Mouse (Mus musculus) limb, embryonic 14.5 days (tissue): Measurements from ENCODE around the gene Col1a1. TPM values are rescaled to one million over a fixed set of nuclear protein-coding genes. Genes with fewer than 3 reads are reported as not detected.

ENCODE experiments used
- ATAC-seq: fragments of 200-750 bp; cut with Nextera tagmentation; 2 replicates; pipeline ENCODE4 v1.8.0; 2017; ENCODE audit warnings: low read depth, moderate number of reproducible peaks, moderate TSS enrichment; ENCODE audit not compliant: low FRiP score
- DNase-seq: peaks from one replicate; pipeline ENCODE4 v3.0.0-alpha.2; 2015; ENCODE audit warnings: low spot score
- H3K27ac ChIP-seq: fragments of 300-500 bp; sonication (generic); replicated peaks from 2 replicates; pipeline ENCODE4 v1.5.1; 2014; ENCODE audit warnings: low read depth, mild to moderate bottlenecking, low read length, moderate library complexity, mixed read lengths
- H3K27me3 ChIP-seq: fragments of 300-500 bp; sonication (generic); 2 replicates; pipeline ENCODE4 v1.6.1; 2014; ENCODE audit warnings: low read length, mixed read lengths; ENCODE audit not compliant: control insufficient read depth, insufficient read depth
- H3K36me3 ChIP-seq: fragments of 300-500 bp; sonication (generic); 2 replicates; pipeline ENCODE4 v1.6.1; 2014; ENCODE audit warnings: mild to moderate bottlenecking, low read length, moderate library complexity, mixed read lengths; ENCODE audit not compliant: control insufficient read depth, insufficient read depth
- H3K4me1 ChIP-seq: fragments of 300-500 bp; sonication (generic); 2 replicates; pipeline ENCODE4 v1.6.1; 2014; ENCODE audit warnings: antibody characterized with exemption, low read length, mixed read lengths; ENCODE audit not compliant: control insufficient read depth, insufficient read depth
- H3K4me2 ChIP-seq: fragments of 300-500 bp; sonication (generic); replicated peaks from 2 replicates; pipeline ENCODE4 v1.6.1; 2014; ENCODE audit warnings: low read depth, mild to moderate bottlenecking, low read length, moderate library complexity; ENCODE audit not compliant: severe bottlenecking
- H3K4me3 ChIP-seq: fragments of 300-500 bp; sonication (generic); replicated peaks from 2 replicates; pipeline ENCODE4 v1.5.1; 2014; ENCODE audit warnings: low read length
- H3K9ac ChIP-seq: fragments of 300-500 bp; sonication (generic); 2 replicates; pipeline ENCODE4 v1.6.1; 2014; ENCODE audit warnings: mild to moderate bottlenecking, low read depth, low read length, moderate library complexity; ENCODE audit not compliant: severe bottlenecking
- H3K9me3 ChIP-seq: fragments of 300-500 bp; sonication (generic); 2 replicates; pipeline ENCODE4 v1.6.1; 2016; ENCODE audit warnings: low read length; ENCODE audit not compliant: control insufficient read depth
- POLR2A ChIP-seq: fragments of 200-500 bp; IDR thresholded peaks from 2 replicates; pipeline ENCODE4 v1.8.0; 2012; ENCODE audit warnings: inconsistent platforms, mild to moderate bottlenecking, moderate library complexity, borderline replicate concordance; ENCODE audit not compliant: insufficient read depth, insufficient read length; ENCODE audit errors: extremely low read depth
- WGBS: fragments of 180-500 bp; shearing (Covaris S2); extraction: QIAGEN DNeasy Blood & Tissue Kit; methylation state at CpG from one replicate; pipeline ENCODE4 v1.1.7; 2014; 5-methylcytosine and 5-hydroxymethylcytosine counted together
- polyA plus RNA-seq, 2 experiments: library from polyadenylated mRNA; depleted of rRNA in 1 of 2; stranded (reverse) in 1 of 2; unstranded in 1 of 2; fragments of >200 nt; fragmentation: Nextera tagmentation in 1 of 2; extraction: Ambion mirVana in 1 of 2; gene quantifications; 2 replicates each; pipeline versions ENCODE4 v1.2.1 to v1.2.3; 2012 to 2014

The Col1a1 gene
- polyA plus RNA-seq, 2 experiments: 1,421 to 2,873 TPM

- no peak overlapping the region for H3K4me3 ChIP-seq
- 45% methylated on average over 6 of the region's 6 CpGs for WGBS
- no peaks in the 10 kb centered on the region for H3K36me3 ChIP-seq
- peak; percentile 17 for DNase-seq
- H3K4me1 ChIP-seq: peaks cover 34% of the 10 kb centered on the region
- peak overlapping the region; percentile 67 for H3K27ac ChIP-seq
- no peak overlapping the region for H3K9ac ChIP-seq
- 0 out of 2 replicates have a peak overlapping the region, but pooled peaks have one; percentile 6 for H3K4me2 ChIP-seq
- peak; percentile 42; the same call in 1 of the 2 replicates for ATAC-seq
- no peak for TF ChIP-seq POLR2A
- H3K27me3 ChIP-seq: no peaks in the 10 kb centered on the region
- no peaks in the 10 kb centered on the region for H3K9me3 ChIP-seq
These were observed 18.3 kb upstream of the Col1a1 start for GRCm38 (mm10) chr11:94917717-94918116.

DNA sequence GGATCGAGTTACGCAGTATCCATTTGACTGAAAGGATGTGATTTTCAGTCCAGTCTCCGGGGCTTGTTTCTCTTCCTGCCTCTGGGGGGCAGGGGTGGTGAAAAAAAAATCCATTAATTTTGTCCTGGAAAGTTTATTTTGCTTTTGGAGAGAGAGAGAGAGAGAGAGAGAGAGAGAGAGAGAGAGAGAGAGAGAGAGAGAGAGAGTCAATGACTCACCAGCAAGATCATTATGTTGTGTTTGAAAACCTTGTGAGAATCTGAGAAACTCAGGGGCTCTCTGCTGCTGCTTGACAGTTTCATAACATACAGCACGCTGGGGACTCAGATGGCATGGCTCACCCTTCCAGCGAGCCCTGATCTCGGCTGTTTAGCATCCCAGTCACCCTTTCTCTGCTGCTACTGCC lies 15.0 kb upstream of the Col1a1 start:
- ATAC-seq: no peak
- no peak for DNase-seq
- no peak overlapping the region for H3K27ac ChIP-seq

GRCm38 (mm10) chr11:94924977-94925376 lies 11.0 kb upstream of the Col1a1 start:
- Histone ChIP-seq H3K4me1 (peaks cover 27% of the 10 kb centered on the region), H3K4me2 (no peak overlapping the region), H3K9ac (no peak overlapping the region), H3K36me3 (no peaks in the 10 kb centered on the region), H3K27ac (no peak overlapping the region), H3K4me3 (no peak overlapping the region), H3K9me3 (no peaks in the 10 kb centered on the region), H3K27me3 (no peaks in the 10 kb centered on the region)
- no peak for ATAC-seq
- WGBS: 95% methylated on average over 4 of the region's 4 CpGs
- no peak for TF ChIP-seq POLR2A
- DNase-seq: no peak

More for the DNA sequence above, 15.0 kb upstream of the Col1a1 start:
- WGBS: 27% methylated on average over 6 of the region's 6 CpGs
- Histone ChIP-seq H3K4me3 (no peak overlapping the region), H3K27me3 (no peaks in the 10 kb centered on the region), H3K36me3 (no peaks in the 10 kb centered on the region), H3K9me3 (no peaks in the 10 kb centered on the region), H3K4me2 (no peak overlapping the region), H3K4me1 (peaks cover 18% of the 10 kb centered on the region), H3K9ac (no peak overlapping the region)
- TF ChIP-seq POLR2A: no peak

- ATAC-seq: no peak
- no peak overlapping the region for H3K9ac ChIP-seq
- WGBS: 53% methylated on average over 11 of the region's 11 CpGs
- no peak for TF ChIP-seq POLR2A
- H3K27me3 ChIP-seq: no peaks in the 10 kb centered on the region
- no peak overlapping the region for H3K27ac ChIP-seq
- no peaks in the 10 kb centered on the region for H3K9me3 ChIP-seq
- H3K36me3 ChIP-seq: no peaks in the 10 kb centered on the region
- H3K4me1 ChIP-seq: peaks cover 33% of the 10 kb centered on the region
- H3K4me3 ChIP-seq: no peak overlapping the region
- no peak for DNase-seq
- H3K4me2 ChIP-seq: no peak overlapping the region
These were observed 9.6 kb upstream of the Col1a1 start for GRCm38 (mm10) chr11:94926431-94926830.

DNA sequence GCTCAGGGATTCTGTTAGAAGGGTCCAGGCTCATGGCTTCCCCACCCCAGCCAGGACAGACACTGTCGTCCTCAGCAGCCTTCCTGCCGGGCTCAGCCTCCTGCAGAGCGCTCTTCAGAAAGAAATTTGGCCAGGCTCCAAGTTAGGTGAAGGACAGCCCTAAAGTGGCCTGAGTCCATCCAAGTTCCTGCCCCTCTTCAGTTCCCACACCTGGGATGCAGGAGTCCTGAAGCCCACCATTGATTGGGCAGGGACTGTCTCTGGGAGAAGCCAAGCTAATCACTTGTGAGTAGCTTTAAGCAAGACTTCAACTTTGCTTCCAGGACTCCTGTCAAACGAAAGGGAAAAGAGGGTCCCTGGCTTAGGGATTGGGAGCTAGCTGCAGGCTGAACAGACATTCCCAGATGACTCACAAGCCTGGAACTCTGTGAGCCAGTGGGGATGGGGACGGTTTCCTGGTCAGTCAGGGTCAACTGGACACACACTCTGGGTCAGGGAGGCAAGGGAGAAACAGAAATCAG lies 8.2 kb upstream of the Col1a1 start:
- Histone ChIP-seq H3K4me1 (peaks cover 40% of the 10 kb centered on the region), H3K4me2 (no peak overlapping the region; the same call in 1 of the 2 replicates)
- peak; percentile 38 for DNase-seq

More for the DNA sequence above, 8.2 kb upstream of the Col1a1 start:
- Histone ChIP-seq H3K9ac (no peak overlapping the region), H3K27ac (peak overlapping the region; percentile 94), H3K4me3 (no peak overlapping the region), H3K9me3 (no peaks in the 10 kb centered on the region), H3K36me3 (no peaks in the 10 kb centered on the region), H3K27me3 (no peaks in the 10 kb centered on the region)
- no peak for TF ChIP-seq POLR2A
- ATAC-seq: no peak
- 20% methylated on average over 5 of the region's 5 CpGs for WGBS
